Mouse (Mus musculus): ENCODE data around the gene Zfand3. TPM values are rescaled to one million over a fixed set of nuclear protein-coding genes. Genes with fewer than 3 reads are reported as not detected.

The Zfand3 gene
- total RNA-seq, 2 experiments from 2014 or later: 95.4 to 103 TPM

DNA sequence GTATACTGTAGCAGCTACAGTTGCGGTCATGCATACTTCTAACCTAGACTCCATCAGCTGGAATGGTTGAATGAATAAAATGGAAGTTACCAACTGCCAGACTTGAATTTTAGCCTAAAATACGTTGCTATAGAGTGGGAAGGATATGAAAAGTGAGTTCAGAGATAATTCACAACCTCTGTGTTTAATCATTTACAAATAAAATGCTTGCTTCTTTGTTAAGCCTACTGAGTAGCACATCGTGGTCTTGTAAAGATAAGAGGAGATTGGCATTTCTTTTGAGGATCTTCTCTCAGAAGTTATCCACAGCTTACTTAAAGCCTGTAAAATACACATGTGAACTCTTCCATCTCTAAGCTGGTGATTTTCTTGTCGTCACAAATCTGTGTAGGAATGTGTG is 93.1 kb downstream of the Zfand3 start:
- intact Hi-C loops (cut with DNase I): no loop called here
- DNase-seq: no peak

DNA sequence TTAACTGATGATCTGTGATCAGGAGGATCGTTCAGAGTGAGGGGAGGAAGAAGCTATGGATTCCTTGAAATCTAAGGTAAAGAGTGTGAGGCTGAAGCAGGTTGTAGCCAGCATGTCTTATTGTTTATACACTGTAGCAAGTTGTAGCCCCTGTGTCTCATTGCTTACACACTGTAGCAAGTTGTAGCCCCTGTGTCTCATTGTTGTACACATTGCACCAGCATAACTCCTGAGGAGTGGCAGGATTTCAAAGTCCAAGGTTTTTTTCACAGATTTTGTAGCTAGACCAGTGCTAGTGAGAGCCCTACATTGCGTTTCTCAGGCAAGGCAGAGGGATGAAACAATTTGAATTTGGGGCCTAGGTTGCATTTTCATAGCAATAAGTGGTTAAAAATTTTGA is 95.1 kb downstream of the Zfand3 start:
- intact Hi-C loops (cut with DNase I): loop anchor here (10.0 kb wide), 1 partner anchor 125 kb away; the partner anchor contains the start of gene Mdga1
- DNase-seq: no peak

GRCm38 (mm10) chr17:30101801-30102200 is 97.3 kb downstream of the Zfand3 start:
- intact Hi-C loops (cut with DNase I): loop anchor here (10.0 kb wide), 1 partner anchor 127 kb away; the partner anchor contains the start of gene Mdga1
- DNase-seq: no peak

GRCm38 (mm10) chr17:30103005-30103404 is 98.5 kb downstream of the Zfand3 start:
- intact Hi-C loops (cut with DNase I): loop anchor here (10.0 kb wide), 1 partner anchor 128 kb away; the partner anchor contains the start of gene Mdga1
- no peak for DNase-seq

DNA sequence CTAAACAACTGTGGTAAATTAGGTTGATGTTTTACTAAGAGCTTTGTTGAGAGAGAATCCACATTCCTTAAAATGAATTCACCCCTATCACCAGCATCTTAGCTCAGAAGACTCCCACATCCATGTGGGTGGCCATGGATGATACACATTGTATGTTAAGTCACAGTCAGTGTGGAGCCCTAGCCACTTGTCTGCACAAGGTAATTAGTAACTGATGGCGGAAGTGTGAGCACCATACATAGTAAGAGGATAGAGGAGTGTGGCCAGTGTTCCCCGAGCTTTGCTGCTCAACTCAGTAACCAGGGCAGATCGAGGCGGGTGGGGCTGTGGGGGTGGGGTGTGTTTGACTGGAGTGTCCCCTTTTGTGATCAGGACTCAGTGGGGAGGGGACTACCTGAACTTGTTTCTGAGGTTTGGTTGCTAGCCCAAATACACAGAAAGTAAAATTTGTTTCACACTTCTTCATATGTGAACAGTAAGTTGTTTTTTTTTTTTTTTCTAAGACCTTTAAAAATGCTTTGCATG is 99.2 kb downstream of the Zfand3 start:
- no peak for DNase-seq
- intact Hi-C loops (cut with DNase I): loop anchor here (10.0 kb wide), 1 partner anchor 129 kb away; the partner anchor contains the start of gene Mdga1

DNA sequence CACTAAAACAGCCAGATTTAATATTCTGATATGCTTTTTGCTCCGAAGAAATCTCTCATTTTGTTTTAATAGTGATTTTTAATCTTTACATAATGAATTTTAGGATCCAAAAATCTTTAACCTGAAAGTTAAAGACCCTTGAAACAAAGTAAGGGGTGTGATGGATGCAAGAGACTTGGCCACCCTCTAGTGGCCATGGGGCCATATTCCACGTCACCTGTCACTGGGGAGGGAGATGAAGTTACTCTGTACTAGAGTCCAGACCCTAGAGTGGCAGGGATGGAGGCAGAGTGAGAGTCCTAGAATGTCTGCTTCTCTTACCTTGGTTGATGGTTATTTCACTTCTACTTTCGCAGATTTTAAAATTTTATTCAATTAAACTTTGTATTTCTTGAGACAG is 100.8 kb downstream of the Zfand3 start:
- peak; percentile 36 for DNase-seq
- intact Hi-C loops (cut with DNase I): loop anchor here (10.0 kb wide), 1 partner anchor 131 kb away; the partner anchor contains the start of gene Mdga1

DNA sequence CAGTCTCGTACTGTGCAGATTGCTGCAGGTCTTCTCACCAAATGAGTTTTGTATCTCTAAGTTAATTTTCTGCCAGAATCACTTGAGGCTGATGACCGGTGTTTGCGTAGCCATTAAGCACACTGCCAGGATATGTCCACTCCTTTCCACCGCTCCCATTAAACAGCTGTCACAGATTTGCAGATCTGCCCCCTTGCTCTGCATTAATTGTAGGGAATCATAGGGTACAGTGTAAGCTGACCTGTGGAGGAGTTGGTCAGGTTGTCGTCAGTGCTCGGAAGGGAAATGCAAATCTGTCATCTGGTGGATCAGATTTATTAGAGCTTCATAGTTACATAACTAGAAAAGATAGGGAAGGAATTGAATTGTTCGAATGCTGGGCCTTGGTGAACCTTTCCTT is 106.1 kb downstream of the Zfand3 start:
- no peak for DNase-seq
- intact Hi-C loops (cut with DNase I): no loop called here

DNA sequence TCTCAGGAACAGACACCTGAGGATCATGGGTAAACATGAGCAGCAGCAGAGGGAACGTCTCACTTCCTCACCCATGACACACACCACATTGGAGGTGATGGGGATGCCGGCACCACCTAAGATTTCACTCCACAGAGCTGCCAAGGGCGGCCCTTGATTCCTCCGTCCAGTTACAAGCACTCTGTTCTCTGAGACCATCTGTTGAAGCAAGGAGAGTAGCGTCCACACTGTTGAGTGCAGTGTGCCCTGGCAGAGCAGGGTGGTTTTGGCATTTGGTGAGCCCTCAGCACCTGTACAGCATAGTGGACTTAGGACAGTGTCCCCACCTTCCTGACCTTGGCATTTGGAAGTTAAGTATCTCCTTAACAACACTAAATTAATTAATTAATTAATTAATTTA is 107.0 kb downstream of the Zfand3 start:
- intact Hi-C loops (cut with DNase I): no loop called here
- DNase-seq: no peak

GRCm38 (mm10) chr17:30112080-30112479 is 107.5 kb downstream of the Zfand3 start:
- intact Hi-C loops (cut with DNase I): no loop called here
- DNase-seq: no peak

DNA sequence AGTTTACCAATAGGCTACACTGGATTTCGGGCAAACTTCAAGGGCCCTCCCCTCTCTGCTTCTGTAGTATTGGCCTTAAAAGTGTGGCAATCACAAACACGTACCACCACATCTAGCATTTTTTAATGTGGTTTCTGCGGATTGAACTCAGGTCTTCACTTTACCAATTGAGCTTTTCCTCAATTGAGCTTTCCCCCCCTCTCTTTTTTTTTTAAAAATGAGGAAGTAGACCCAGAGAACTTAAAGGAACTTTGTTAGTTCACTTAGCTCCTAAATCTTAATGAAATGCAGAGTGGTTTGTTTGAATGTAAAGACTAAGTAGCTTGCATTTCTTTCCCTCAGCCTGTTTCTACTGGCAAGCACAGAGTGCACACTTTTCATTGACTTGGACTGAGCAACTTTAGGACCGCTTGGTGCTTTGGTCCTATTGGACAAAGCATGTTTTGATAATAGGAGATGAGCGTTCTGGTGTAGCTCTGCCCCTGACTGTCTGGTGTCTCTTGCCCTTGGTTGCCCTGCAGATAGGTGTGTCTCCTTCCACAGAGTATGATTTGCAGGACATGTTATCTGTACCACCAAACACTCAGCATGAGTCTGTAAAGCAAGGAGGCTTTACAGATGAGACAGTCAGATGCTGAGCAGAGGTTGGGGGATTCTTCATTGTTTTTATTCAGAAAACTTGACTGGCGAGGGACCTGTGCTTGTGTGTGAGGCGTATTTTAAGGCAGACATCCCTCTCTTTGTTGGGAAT is 108.2 kb downstream of the Zfand3 start:
- intact Hi-C loops (cut with DNase I): no loop called here
- DNase-seq: no peak

GRCm38 (mm10) chr17:30114761-30115160 is 110.2 kb downstream of the Zfand3 start:
- intact Hi-C loops (cut with DNase I): no loop called here
- peak; percentile 17 for DNase-seq

GRCm38 (mm10) chr17:30116226-30116625 is 111.7 kb downstream of the Zfand3 start:
- intact Hi-C loops (cut with DNase I): no loop called here
- no peak for DNase-seq

- DNase-seq: no peak
- intact Hi-C loops (cut with DNase I): no loop called here
These were observed 113.5 kb downstream of the Zfand3 start for GRCm38 (mm10) chr17:30118036-30118435.

GRCm38 (mm10) chr17:30122278-30122677 is 117.7 kb downstream of the Zfand3 start:
- intact Hi-C loops (cut with DNase I): no loop called here
- no peak for DNase-seq

- intact Hi-C loops (cut with DNase I): no loop called here
- DNase-seq: no peak
These were observed 123.9 kb downstream of the Zfand3 start for GRCm38 (mm10) chr17:30128456-30128855.

- intact Hi-C loops (cut with DNase I): no loop called here
- no peak for DNase-seq
These were observed 124.7 kb downstream of the Zfand3 start for GRCm38 (mm10) chr17:30129220-30129619.

DNA sequence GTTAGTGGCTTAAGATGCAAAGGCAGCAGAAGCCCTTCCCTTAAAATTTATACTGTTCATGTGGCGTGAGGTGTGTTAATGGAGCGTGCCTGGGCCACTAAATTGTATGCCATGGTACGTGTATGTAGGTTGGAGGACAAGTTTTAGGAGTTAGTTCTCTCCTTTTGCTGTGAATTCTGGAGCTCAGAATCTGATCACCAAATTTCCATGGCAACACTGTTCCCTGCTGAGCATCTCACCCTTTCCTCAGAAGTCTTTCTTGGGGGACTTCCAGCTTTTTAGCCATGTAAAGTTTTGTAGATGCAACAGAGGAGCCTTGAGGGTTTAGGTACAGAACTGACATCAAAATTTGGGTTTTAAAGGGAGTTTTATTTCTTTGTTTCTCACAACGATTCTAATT is 125.8 kb downstream of the Zfand3 start:
- intact Hi-C loops (cut with DNase I): no loop called here
- DNase-seq: no peak

- DNase-seq: no peak
- intact Hi-C loops (cut with DNase I): no loop called here
These were observed 129.1 kb downstream of the Zfand3 start for GRCm38 (mm10) chr17:30133641-30134040.

DNA sequence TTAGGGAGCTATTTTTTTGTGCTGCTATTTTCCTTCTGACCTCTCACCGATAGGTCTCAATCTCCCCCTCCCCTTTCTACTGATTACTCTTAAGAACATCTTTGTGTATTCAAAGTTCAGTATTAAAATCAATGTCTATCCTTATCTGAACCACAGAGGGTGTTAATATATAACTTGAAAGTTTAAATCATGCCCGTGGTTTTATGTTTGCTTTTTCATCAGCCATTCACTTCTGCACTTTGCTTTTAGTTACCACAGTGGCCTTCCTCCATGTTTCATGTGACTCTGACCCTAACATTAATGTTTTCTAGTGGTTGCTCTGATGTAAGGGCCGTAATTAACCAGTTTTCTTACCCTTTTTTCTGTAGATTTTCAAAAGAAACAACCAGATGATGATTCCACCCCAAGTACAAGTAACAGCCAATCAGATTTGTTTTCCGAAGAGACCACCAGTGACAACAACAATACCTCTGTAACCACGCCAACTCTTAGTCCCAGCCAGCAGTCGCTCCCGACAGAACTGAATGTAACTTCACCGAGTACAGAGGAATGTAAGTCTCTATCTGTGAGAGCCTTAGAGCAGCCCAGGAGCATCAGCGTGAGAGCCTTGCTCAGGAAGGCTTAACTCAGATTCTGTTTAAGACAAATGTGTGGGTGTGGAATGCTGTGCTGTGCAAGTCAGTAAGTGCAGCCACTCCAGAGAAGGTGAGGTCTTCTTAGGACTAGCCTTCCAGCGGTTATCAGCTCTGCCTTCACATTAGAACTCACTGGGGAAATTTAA is 130.6 kb downstream of the Zfand3 start:
- no peak for DNase-seq

DNA sequence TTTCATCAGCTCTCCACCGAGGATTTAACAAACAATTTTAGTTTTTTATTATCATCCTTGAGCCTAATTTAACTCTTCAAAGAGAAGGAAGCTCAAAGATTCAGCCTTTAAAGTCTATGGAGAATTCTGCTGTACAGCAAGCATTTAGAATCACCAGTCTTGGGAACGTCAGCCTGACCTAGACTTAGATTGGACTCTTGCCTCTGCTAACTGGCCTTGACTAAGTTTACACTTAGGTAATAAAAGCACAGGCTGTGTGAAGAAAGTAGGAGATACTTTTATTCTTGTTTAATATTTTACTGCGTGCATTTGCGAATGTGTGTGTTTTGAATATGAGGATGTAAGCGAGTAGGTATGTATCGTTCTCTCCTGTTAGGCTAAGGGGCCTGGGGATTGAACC is 131.4 kb downstream of the Zfand3 start:
- DNase-seq: no peak
- intact Hi-C loops (cut with DNase I): no loop called here

More for the DNA sequence above, 130.6 kb downstream of the Zfand3 start:
- intact Hi-C loops (cut with DNase I): no loop called here

- DNase-seq: no peak
- intact Hi-C loops (cut with DNase I): no loop called here
These were observed 132.2 kb downstream of the Zfand3 start for GRCm38 (mm10) chr17:30136684-30137083.
